Mouse (Mus musculus) hindbrain, embryonic 15.5 days (tissue): ENCODE measurements at regions not wholly inside any gene's neighbourhood (a gene's known extent, or its start where the extent isn't known, plus 50 kb on each side); places are given as distances from the start of the nearest gene placed in this dataset.
"Not testable (repeated sequence)": the region's sequence is repeated elsewhere in the genome, so short reads cannot be mapped to it uniquely, and the experiment has no call there.

ENCODE experiments used
- ATAC-seq: fragments of 200-750 bp; cut with Nextera tagmentation; 2 replicates; pipeline ENCODE4 v1.8.0; 2017; ENCODE audit warnings: low read depth, moderate number of reproducible peaks, moderate TSS enrichment; ENCODE audit not compliant: low FRiP score
- H3K27ac ChIP-seq: fragments of 300-500 bp; sonication (generic); replicated peaks from 2 replicates; pipeline ENCODE4 v1.5.1; 2015; ENCODE audit warnings: mild to moderate bottlenecking, inconsistent platforms
- H3K27me3 ChIP-seq: fragments of 300-500 bp; sonication (generic); 2 replicates; pipeline ENCODE4 v1.6.1; 2015; ENCODE audit warnings: control low read depth, inconsistent platforms
- H3K36me3 ChIP-seq: fragments of 300-500 bp; sonication (generic); 2 replicates; pipeline ENCODE4 v1.6.1; 2015; ENCODE audit warnings: control low read depth, inconsistent platforms
- H3K4me1 ChIP-seq: fragments of 300-500 bp; sonication (generic); replicated peaks from 2 replicates; pipeline ENCODE4 v1.6.1; 2015; ENCODE audit warnings: control low read depth, inconsistent platforms
- H3K4me2 ChIP-seq: fragments of 300-500 bp; sonication (generic); 2 replicates; pipeline ENCODE4 v1.6.1; 2015; ENCODE audit warnings: moderate library complexity, mild to moderate bottlenecking, inconsistent platforms
- H3K4me3 ChIP-seq: fragments of 300-500 bp; sonication (generic); 2 replicates; pipeline ENCODE4 v1.5.1; 2015; ENCODE audit warnings: mild to moderate bottlenecking, inconsistent platforms
- H3K9ac ChIP-seq: fragments of 300-500 bp; sonication (generic); 2 replicates; pipeline ENCODE4 v1.6.1; 2015; ENCODE audit warnings: inconsistent platforms
- H3K9me3 ChIP-seq: fragments of 300-500 bp; sonication (generic); 2 replicates; pipeline ENCODE4 v1.6.1; 2016; ENCODE audit warnings: control low read depth, inconsistent platforms
- WGBS: fragments of 180-500 bp; shearing (Covaris S2); methylation state at CpG from one replicate; pipeline ENCODE4 v1.1.7; 2015; 5-methylcytosine and 5-hydroxymethylcytosine counted together

GRCm38 (mm10) chr8:90036436-90036835, 311.7 kb downstream of the Tox3 start:
- WGBS = 54% methylated on average over 3 of the region's 3 CpGs
- H3K27ac ChIP-seq = no peak overlapping the region
- no peak overlapping the region for H3K4me2 ChIP-seq
- H3K4me3 ChIP-seq = no peak overlapping the region
- no peak overlapping the region for H3K9ac ChIP-seq
- ATAC-seq = no peak
- H3K4me1 ChIP-seq = no peaks in the 10 kb centered on the region
- H3K36me3 ChIP-seq = no peaks in the 10 kb centered on the region
- no peaks in the 10 kb centered on the region for H3K9me3 ChIP-seq
- H3K27me3 ChIP-seq = no peaks in the 10 kb centered on the region

GRCm38 (mm10) chr8:90032572-90032971, 315.6 kb downstream of the Tox3 start:
- Histone ChIP-seq H3K9ac (no peak overlapping the region), H3K27ac (no peak overlapping the region), H3K27me3 (no peaks in the 10 kb centered on the region), H3K36me3 (no peaks in the 10 kb centered on the region), H3K4me1 (no peaks in the 10 kb centered on the region), H3K4me2 (no peak overlapping the region), H3K4me3 (no peak overlapping the region), H3K9me3 (no peaks in the 10 kb centered on the region)
- WGBS = 81% methylated on average over 4 of the region's 4 CpGs
- no peak for ATAC-seq

GRCm38 (mm10) chr8:90031220-90031619, 316.9 kb downstream of the Tox3 start:
- 19% methylated on average over 1 of the region's 1 CpGs for WGBS
- no peaks in the 10 kb centered on the region for H3K27me3 ChIP-seq
- no peak for ATAC-seq
- no peak overlapping the region for H3K9ac ChIP-seq
- H3K4me2 ChIP-seq = no peak overlapping the region
- H3K4me3 ChIP-seq = no peak overlapping the region
- no peaks in the 10 kb centered on the region for H3K36me3 ChIP-seq
- no peaks in the 10 kb centered on the region for H3K9me3 ChIP-seq
- H3K27ac ChIP-seq = no peak overlapping the region
- no peaks in the 10 kb centered on the region for H3K4me1 ChIP-seq

- H3K4me3 ChIP-seq, H3K27me3 ChIP-seq, H3K27ac ChIP-seq, H3K36me3 ChIP-seq, H3K4me1 ChIP-seq, H3K4me2 ChIP-seq, H3K9me3 ChIP-seq, H3K9ac ChIP-seq, ATAC-seq: not testable (repeated sequence)
- 83% methylated on average over 1 of the region's 1 CpGs for WGBS
These were observed 330.2 kb downstream of the Tox3 start for GRCm38 (mm10) chr8:90017958-90018357.

- 89% methylated on average over 2 of the region's 2 CpGs for WGBS
- Histone ChIP-seq H3K4me1 (peaks cover 10% of the 10 kb centered on the region; the same call in 1 of the 2 replicates), H3K4me2 (no peak overlapping the region), H3K9ac (no peak overlapping the region), H3K27ac (no peak overlapping the region), H3K4me3 (no peak overlapping the region), H3K36me3 (no peaks in the 10 kb centered on the region), H3K27me3 (no peaks in the 10 kb centered on the region), H3K9me3 (no peaks in the 10 kb centered on the region)
- ATAC-seq = no peak
These were observed 334.4 kb downstream of the Tox3 start for GRCm38 (mm10) chr8:90013755-90014154.

- WGBS = 71% methylated on average over 6 of the region's 6 CpGs
- H3K27ac ChIP-seq = no peak overlapping the region
- no peaks in the 10 kb centered on the region for H3K36me3 ChIP-seq
These were observed 336.3 kb downstream of the Tox3 start for GRCm38 (mm10) chr8:90011682-90012409.

GRCm38 (mm10) chr8:90009431-90009830, 338.7 kb downstream of the Tox3 start:
- Histone ChIP-seq H3K9ac (no peak overlapping the region), H3K4me3 (no peak overlapping the region), H3K27ac (no peak overlapping the region), H3K4me2 (no peak overlapping the region), H3K9me3 (no peaks in the 10 kb centered on the region), H3K36me3 (no peaks in the 10 kb centered on the region), H3K4me1 (peaks cover 10% of the 10 kb centered on the region; the same call in 1 of the 2 replicates), H3K27me3 (no peaks in the 10 kb centered on the region)
- WGBS = 72% methylated on average over 1 of the region's 1 CpGs
- ATAC-seq = no peak

More at GRCm38 (mm10) chr8:90011682-90012409, 336.3 kb downstream of the Tox3 start:
- Histone ChIP-seq H3K4me3 (no peak overlapping the region), H3K9ac (no peak overlapping the region), H3K4me2 (no peak overlapping the region), H3K27me3 (no peaks in the 10 kb centered on the region), H3K9me3 (no peaks in the 10 kb centered on the region), H3K4me1 (peaks cover 10% of the 10 kb centered on the region; the same call in 1 of the 2 replicates)
- no peak for ATAC-seq

- Histone ChIP-seq H3K27me3 (no peaks in the 10 kb centered on the region), H3K4me2 (no peak overlapping the region), H3K9me3 (no peaks in the 10 kb centered on the region), H3K4me1 (peaks cover 4% of the 10 kb centered on the region; the same call in 1 of the 2 replicates), H3K4me3 (no peak overlapping the region), H3K36me3 (no peaks in the 10 kb centered on the region), H3K27ac (no peak overlapping the region), H3K9ac (no peak overlapping the region)
- ATAC-seq = peak; percentile 38; the same call in 1 of the 2 replicates
- 33% methylated on average over 15 of the region's 15 CpGs for WGBS
These were observed 347.1 kb downstream of the Tox3 start for GRCm38 (mm10) chr8:90000899-90001640.

GRCm38 (mm10) chr8:89993743-89994142, 354.4 kb downstream of the Tox3 start:
- Histone ChIP-seq H3K4me3 (no peak overlapping the region), H3K27me3 (no peaks in the 10 kb centered on the region), H3K9ac (no peak overlapping the region), H3K9me3 (no peaks in the 10 kb centered on the region), H3K36me3 (no peaks in the 10 kb centered on the region), H3K27ac (no peak overlapping the region), H3K4me1 (no peaks in the 10 kb centered on the region; the same call in 1 of the 2 replicates), H3K4me2 (no peak overlapping the region)
- 82% methylated on average over 4 of the region's 4 CpGs for WGBS
- no peak for ATAC-seq

- Histone ChIP-seq H3K9me3 (no peaks in the 10 kb centered on the region), H3K27ac (no peak overlapping the region), H3K36me3 (no peaks in the 10 kb centered on the region), H3K4me3 (no peak overlapping the region), H3K27me3 (no peaks in the 10 kb centered on the region), H3K4me2 (no peak overlapping the region), H3K4me1 (no peaks in the 10 kb centered on the region), H3K9ac (no peak overlapping the region)
- no peak for ATAC-seq
- 93% methylated on average over 2 of the region's 2 CpGs for WGBS
These were observed 364.3 kb downstream of the Tox3 start for GRCm38 (mm10) chr8:89983859-89984258.

- Histone ChIP-seq H3K4me1 (no peaks in the 10 kb centered on the region), H3K36me3 (no peaks in the 10 kb centered on the region), H3K27ac (no peak overlapping the region), H3K4me2 (no peak overlapping the region), H3K4me3 (no peak overlapping the region), H3K27me3 (no peaks in the 10 kb centered on the region), H3K9ac (no peak overlapping the region), H3K9me3 (no peaks in the 10 kb centered on the region)
- 60% methylated on average over 2 of the region's 2 CpGs for WGBS
- ATAC-seq = no peak
These were observed 365.6 kb downstream of the Tox3 start for GRCm38 (mm10) chr8:89982551-89982950.

- H3K27me3 ChIP-seq = no peaks in the 10 kb centered on the region
- no peak overlapping the region for H3K4me3 ChIP-seq
- H3K36me3 ChIP-seq = no peaks in the 10 kb centered on the region
- no peaks in the 10 kb centered on the region for H3K4me1 ChIP-seq
- 89% methylated on average over 2 of the region's 2 CpGs for WGBS
- no peak overlapping the region for H3K9ac ChIP-seq
- H3K27ac ChIP-seq = no peak overlapping the region
- no peaks in the 10 kb centered on the region for H3K9me3 ChIP-seq
- no peak for ATAC-seq
- H3K4me2 ChIP-seq = no peak overlapping the region
These were observed 366.8 kb downstream of the Tox3 start for GRCm38 (mm10) chr8:89981320-89981719.
